Mouse (Mus musculus) myocyte (in vitro differentiated cells): Measurements from ENCODE around the gene Ccr6.

Source experiments
- E2F4 ChIP-seq: IDR thresholded peaks from one replicate; pipeline ENCODE4 v1.6.1; 2011; ENCODE audit warnings: mild to moderate bottlenecking, control low read depth, moderate library complexity; ENCODE audit not compliant: insufficient read depth
- MAX ChIP-seq: IDR thresholded peaks from one replicate; pipeline ENCODE4 v1.6.1; 2011; ENCODE audit warnings: low read depth, mild to moderate bottlenecking, control low read depth
- MYOD1 ChIP-seq, 3 experiments: IDR thresholded peaks; one replicate each; pipeline ENCODE4 v1.6.1; 2011; ENCODE audit warnings: control low read depth in 2 of 3, low read depth in 2 of 3, mild to moderate bottlenecking in 2 of 3, moderate library complexity in 1 of 3; ENCODE audit not compliant: insufficient read length in 2 of 3, control insufficient read depth in 1 of 3
- POLR2A ChIP-seq: IDR thresholded peaks from one replicate; pipeline ENCODE4 v1.6.1; 2011; ENCODE audit warnings: low read depth, mild to moderate bottlenecking, control low read depth, moderate library complexity; ENCODE audit not compliant: insufficient read length
- REST ChIP-seq: IDR thresholded peaks from one replicate; pipeline ENCODE4 v1.6.1; 2011; ENCODE audit warnings: mild to moderate bottlenecking, control low read depth, moderate library complexity; ENCODE audit not compliant: insufficient read depth, insufficient read length
- SRF ChIP-seq: IDR thresholded peaks from one replicate; pipeline ENCODE4 v1.6.1; 2011; ENCODE audit warnings: low read depth; ENCODE audit not compliant: control insufficient read depth, insufficient read length
- TCF12 ChIP-seq: IDR thresholded peaks from one replicate; pipeline ENCODE4 v1.6.1; 2011; ENCODE audit warnings: mild to moderate bottlenecking, control low read depth; ENCODE audit not compliant: poor library complexity, insufficient read depth, severe bottlenecking
- USF1 ChIP-seq: IDR thresholded peaks from one replicate; pipeline ENCODE4 v1.6.1; 2011; ENCODE audit warnings: low read depth, mild to moderate bottlenecking, control low read depth, moderate library complexity

DNA sequence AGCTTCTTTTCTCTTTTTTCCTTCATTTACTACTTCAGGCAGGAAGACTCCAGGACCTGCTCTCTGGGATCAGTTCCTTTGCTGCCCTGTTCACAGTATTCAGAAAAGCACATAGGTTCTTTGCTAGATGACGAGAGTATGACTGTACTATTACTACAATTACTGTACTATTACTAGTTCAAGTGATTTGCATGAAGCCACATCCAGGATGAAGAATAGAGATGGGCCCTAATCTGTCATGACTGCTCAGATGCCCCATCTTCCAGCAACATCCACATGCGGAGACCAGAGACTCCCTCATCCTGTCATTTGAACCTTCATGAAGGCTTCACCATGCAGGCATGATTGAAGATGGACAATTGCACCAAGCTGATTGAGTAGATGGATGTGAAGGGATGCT is 26.1 kb upstream of the Ccr6 start:
- no peak for TF ChIP-seq TCF12
- TF ChIP-seq POLR2A: no peak
- TF ChIP-seq REST: no peak
- TF ChIP-seq E2F4: no peak
- TF ChIP-seq MAX: no peak
- TF ChIP-seq USF1: no peak
- no peak for TF ChIP-seq SRF
- no peak for TF ChIP-seq MYOD1 (IDR thresholded peaks at IDR 0.05; ENCODE audit: control insufficient read depth in 1 of 3, insufficient read length in 2 of 3, low read depth in 2 of 3)
